Mouse (Mus musculus) layer of hippocampus, postnatal 36 days (tissue): ENCODE data around the gene Gm45902. TPM values are rescaled to one million over a fixed set of nuclear protein-coding genes. Genes with fewer than 3 reads are reported as not detected.
A peak's percentile ranks its signal among the peaks of the same experiment; 100 is the strongest.

Experiments used
- DNase-seq, 2 experiments: peaks; one replicate each; pipeline ENCODE4 v3.0.0; 2022
- total RNA-seq, 2 experiments: library from RNA; stranded (reverse); gene quantifications; 2 replicates each; pipeline ENCODE4 v1.2.3; 2021

The Gm45902 gene
- total RNA-seq, result 1 to 10 TPM; 4.9 to 5.5 TPM

DNA sequence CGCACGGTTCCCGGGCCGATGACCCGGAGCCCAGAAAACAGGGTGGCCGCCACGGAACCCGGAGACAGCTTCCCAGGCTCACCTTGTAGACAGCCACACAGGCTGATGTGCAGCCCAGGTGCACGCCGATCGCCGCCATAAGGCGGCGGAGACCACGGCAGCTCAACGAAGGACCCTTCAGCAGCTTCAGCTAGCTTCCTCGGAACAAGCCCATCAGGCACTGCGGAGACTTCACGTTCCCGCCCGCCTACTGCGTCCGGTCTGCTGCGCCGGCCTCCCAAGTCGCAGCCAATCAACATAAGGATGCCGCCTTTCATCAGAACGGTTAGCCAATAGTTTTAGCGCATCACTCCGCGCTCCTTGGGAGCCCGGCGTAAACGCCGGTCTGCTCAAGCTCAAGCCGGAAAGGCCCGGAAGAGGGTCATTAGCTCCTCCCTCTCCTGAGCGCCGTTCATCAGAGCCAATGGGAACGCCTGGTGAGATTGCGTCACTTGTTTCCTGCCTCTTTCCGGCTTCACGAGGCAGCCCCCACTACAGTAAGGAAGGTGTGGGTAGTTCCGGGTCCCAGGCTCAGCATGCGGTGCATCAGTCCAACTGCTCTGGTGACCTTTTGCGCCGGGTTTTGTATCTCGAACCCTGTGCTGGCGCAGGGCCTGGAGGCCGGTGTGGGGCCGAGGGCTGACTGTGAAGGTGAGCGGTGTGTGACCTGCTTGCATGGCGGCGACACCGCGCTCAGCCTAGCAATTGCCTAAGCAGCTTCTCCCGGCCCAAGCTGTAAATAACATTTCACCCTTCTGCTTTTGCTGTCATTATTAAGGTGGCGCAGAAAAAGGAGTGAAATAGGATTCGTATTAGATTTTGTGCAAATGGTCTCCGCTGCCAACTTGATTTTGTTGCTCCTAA, at the start of gene Gm45902, which contains the start of the genes Hspa14 and Cdnf:
TSS of gene Gm45902 (minus strand) at position 239 of the 903 bp plus-strand sequence.
TSS of gene Hspa14 (minus strand) at position 263 of the 903 bp plus-strand sequence.
TSS of gene Cdnf (plus strand) at position 479 of the 903 bp plus-strand sequence.
- peak; percentile 93 to 97 for DNase-seq

- peak; percentile 42 to 52 for DNase-seq
These were observed 34.0 kb upstream of the Gm45902 start for GRCm38 (mm10) chr2:3546588-3546987.

GRCm38 (mm10) chr2:3546055-3546454, 33.5 kb upstream of the Gm45902 start:
- DNase-seq, result no peak

GRCm38 (mm10) chr2:3541307-3542079, 28.9 kb upstream of the Gm45902 start:
- no peak for DNase-seq

DNA sequence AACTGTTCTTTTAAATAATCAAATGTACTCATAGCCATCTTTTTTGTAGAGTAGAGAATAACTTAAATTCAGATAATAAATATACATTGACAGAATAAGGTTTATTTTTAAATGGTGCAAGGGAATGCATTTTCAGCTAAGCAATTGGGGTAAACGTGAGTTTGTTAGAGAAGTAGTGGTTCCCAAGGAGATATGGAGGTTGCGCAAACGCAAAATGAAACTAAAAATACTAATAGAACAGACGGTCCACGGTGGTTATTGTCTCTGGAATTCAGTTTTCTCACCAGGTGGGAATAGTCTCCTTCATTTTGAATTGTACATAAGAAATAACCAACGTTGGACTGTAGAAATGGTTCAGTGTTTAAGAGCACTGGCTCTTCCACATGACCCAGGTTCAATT, 13.7 kb upstream of the Gm45902 start:
- DNase-seq, result no peak

GRCm38 (mm10) chr2:3522558-3522957, 10.0 kb upstream of the Gm45902 start:
- no peak for DNase-seq

DNA sequence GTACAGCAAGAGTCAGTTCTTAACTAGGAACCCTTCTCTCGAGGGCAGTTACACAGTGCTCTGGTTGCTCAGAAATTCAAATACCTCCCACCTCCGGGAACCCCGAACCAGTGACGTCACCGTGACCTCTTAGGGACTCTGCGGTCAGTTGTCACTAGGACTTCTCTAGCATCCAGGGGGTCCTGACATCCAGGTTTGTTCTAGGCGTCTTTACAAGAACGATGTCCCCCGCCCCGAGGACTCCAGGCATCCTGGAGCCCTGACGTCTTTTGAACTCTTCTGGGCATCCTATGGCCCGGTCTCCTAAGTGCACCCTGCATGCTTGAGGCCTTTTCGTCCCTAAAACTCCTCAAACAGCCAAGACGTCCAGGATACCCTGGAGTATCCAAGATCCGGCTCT, 514 bp downstream of the Gm45902 start:
- DNase-seq, result peak in 1 of 2 experiments; percentile 4

- DNase-seq, result no peak
These were observed 11.7 kb downstream of the Gm45902 start for GRCm38 (mm10) chr2:3500886-3501285.

- no peak for DNase-seq
These were observed 13.0 kb downstream of the Gm45902 start for GRCm38 (mm10) chr2:3499543-3499942.

DNA sequence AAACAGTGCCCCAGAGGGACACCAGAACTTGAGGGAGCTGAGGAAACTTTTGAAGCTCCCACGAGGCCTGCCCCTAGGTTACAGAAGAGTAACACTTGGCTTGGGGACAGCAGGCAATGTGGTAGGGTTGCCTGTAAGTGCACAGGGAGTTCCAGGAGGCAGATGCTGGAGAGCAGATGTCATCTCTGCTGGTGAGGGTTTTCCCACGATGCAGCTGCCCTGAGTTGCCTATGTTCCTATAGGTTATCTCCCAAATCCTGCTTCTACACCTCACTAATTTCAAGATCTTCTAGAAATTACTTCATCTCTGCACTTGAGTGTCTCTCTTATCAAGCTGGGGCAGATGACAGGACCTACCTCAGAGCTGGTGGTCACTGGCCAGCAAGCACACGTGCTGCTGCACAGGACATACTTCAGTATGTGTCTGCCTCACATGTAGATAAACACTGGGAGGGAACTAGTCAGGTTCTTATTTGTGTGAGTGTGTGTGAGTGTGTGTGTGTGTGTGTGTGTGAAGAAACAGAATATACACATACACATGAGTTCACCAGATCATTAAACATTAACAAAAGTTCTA, 18.7 kb downstream of the Gm45902 start:
- no peak for DNase-seq

GRCm38 (mm10) chr2:3489816-3490215, 22.8 kb downstream of the Gm45902 start:
- DNase-seq, result no peak

DNA sequence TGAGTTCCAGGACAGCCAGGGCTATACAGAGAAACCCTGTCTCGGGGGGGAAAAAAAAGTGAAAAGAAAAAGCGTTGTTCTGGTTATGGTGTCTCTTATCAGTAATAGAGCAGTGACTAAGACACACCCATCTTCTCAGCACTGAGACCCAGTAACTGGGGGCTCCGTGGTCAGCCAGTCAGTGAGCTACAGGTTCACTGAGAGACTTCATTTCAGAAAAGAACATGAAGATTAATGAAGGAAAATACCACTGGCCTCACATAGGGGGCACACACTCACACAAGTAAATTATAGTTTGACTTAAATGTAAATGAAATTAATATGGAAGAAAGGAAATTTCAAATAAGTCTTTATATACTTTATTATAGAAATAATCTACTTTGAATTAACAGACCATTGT, 32.4 kb downstream of the Gm45902 start:
- DNase-seq, result no peak

GRCm38 (mm10) chr2:3475746-3476251, 36.8 kb downstream of the Gm45902 start:
- DNase-seq, result no peak

- DNase-seq, result peak; percentile 96
These were observed 37.7 kb downstream of the Gm45902 start, which contains the start of gene Suv39h2 for GRCm38 (mm10) chr2:3474861-3475283. Suv39h2 (minus strand) TSS chr2:3475031.

DNA sequence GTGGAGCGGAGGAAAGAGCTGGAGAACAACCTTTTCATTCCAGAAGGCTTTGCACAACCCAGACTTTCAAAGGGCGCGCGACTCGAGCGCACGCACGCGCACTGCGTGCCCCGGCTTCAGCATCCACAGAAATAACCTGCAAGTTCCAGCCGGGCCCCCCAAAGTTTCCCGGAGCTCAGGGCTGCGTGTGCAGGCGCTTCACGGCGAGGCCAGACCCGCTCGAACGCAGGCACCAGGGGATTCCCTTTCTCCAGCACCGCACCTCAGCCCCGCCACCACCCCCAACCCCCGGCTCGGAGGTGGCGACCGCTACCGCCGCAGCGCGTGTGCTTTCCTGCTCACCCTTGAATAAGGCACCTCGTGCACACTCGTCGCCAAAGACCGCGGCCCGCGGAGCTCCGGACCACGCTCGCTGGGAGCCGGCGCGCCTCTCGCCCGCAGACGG, 38.2 kb downstream of the Gm45902 start:
- DNase-seq, result peak; percentile 54 to 64

DNA sequence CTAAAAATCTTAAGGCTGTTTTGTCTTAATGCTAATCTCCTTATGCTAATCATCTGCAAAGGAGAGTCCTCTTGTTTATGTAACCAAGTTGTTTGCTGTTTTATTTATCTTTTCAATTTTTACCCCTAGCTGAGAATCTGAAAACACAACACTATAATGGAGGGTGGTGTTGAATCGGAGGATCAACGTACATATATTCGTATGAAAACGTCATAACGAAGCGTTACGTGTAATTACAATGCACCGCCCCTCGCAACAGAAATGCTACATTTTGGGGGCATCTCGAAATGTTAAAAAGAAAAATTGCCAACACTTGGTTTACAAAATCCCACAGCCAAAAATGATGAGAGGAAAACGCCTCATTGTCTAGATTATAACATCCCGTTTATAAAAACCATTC, 38.7 kb downstream of the Gm45902 start:
- DNase-seq, result no peak

DNA sequence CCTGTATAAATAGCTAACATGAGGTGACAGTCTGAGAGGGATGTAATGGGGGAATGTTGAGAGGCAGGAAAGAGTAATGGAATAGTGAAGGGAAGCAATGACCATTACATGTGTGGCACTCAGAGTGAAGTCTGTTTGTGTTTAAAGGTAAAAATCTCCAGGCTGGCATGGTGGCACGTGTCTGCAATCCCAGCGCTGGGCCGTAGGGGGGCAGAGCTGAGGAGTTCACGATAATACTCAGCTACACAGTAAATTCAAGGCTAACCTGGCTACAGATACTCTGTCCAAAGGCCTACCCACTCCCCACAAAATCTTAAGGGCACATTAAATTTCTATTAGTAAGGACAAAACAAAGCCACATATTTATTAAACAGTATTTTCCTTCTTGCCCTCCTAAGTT, 56.0 kb downstream of the Gm45902 start:
- no peak for DNase-seq

Other genes with a start within 250 kb of the Gm45902 start
- 10 to 100 TPM; 89.4 to 98.0 TPM for gene Nmt2, start 228.6 kb downstream of the Gm45902 start, total RNA-seq
- gene Rpp38, start 180.1 kb downstream of the Gm45902 start, total RNA-seq, result 10 to 100 TPM in 1 of 2 experiments, 1 to 10 TPM in 1; 8.4 to 11.9 TPM
- gene Acbd7, start 176.6 kb downstream of the Gm45902 start, total RNA-seq, result 1 to 10 TPM; 1.6 to 2.4 TPM
- gene Olah, start 115.6 kb downstream of the Gm45902 start, total RNA-seq, result not detected
- gene Meig1, start 90.1 kb downstream of the Gm45902 start, total RNA-seq, result 1 to 10 TPM; 3.9 to 4.2 TPM
- 10 to 100 TPM; 13.5 to 14.8 TPM for gene Dclre1c, start 88.7 kb downstream of the Gm45902 start, total RNA-seq
- 1 to 10 TPM; 3.5 to 4.5 TPM for gene Suv39h2, start 37.8 kb downstream of the Gm45902 start, total RNA-seq
- gene Hspa14, start within 50 bp of the Gm45902 start, total RNA-seq, result 10 to 100 TPM; 48.3 to 53.7 TPM
- 1 to 10 TPM in 1 of 2 experiments, under 1 TPM in 1; 0.70 to 1.8 TPM for gene Cdnf, start 240 bp upstream of the Gm45902 start, total RNA-seq
- 10 to 100 TPM; 13.1 to 18.6 TPM for gene Fam107b, start 57.7 kb upstream of the Gm45902 start, total RNA-seq